Mouse (Mus musculus) right cerebral cortex, postnatal 10 days (tissue): ENCODE measurements around the gene Vrk1.

ENCODE experiments used
- DNase-seq, 2 experiments: peaks; one replicate each; pipeline ENCODE4 v3.0.0; 2021; ENCODE audit warnings: low spot score in 2 of 2

The Vrk1 gene

GRCm38 (mm10) chr12:105997028-105997786, 12.8 kb upstream of the Vrk1 start:
- no peak for DNase-seq

- no peak for DNase-seq
Observed at GRCm38 (mm10) chr12:106001775-106002174, 8.3 kb upstream of the Vrk1 start.

DNA sequence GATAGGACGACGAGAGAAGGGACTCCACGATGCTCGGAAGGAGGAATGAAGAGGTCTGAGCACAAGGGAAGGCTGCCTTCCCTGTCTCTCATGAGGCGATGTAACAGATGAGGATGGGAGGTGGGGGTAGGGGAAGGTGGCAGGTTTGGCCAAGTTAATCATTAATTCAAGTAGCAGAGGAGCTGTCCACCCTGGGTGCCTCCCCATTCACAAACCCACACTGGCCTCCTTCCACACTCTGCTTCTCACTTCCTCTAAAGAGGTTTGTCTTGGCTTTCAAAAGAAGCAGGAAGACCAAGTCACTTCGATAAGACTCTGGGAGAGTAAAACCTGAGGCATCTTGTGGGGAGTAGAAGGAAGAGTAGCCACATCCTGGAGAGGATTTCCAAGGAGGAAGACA, 5.3 kb upstream of the Vrk1 start:
- no peak for DNase-seq

GRCm38 (mm10) chr12:106006218-106006617, 3.8 kb upstream of the Vrk1 start:
- no peak for DNase-seq

DNA sequence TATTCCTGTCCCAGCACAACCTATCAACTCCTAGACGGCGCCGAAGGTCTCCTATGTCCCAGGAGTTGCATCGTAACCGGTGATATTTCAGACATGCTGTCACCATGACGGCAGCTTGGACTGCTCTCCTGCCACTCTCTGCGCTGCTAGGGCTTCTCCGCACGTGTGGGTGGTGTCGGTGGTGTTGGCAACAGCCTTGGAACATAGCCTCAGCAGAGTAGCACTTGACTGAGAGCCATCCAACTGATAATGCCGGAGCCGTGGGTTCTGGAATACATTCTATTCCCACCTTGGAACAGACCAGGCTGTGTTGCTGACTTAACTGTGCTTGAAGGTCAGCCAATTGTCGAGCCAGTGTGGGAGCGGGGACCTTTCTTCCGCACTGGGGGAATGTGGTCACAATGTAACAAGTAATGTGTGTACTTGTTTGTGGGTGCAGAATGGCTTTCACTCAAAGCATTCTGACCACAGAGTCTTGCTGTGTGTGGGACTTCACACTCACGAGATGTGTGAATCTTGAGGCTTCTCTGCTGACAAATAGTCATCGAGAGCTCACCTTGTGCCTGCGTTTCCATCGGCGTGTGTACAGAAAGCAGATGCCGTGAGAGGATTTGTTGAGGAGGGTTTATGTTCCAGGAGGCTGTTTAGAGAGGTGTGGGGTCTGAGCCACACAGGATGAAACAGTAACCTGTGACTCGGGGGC, 1.5 kb upstream of the Vrk1 start:
- DNase-seq: peak; percentile 77 to 88

DNA sequence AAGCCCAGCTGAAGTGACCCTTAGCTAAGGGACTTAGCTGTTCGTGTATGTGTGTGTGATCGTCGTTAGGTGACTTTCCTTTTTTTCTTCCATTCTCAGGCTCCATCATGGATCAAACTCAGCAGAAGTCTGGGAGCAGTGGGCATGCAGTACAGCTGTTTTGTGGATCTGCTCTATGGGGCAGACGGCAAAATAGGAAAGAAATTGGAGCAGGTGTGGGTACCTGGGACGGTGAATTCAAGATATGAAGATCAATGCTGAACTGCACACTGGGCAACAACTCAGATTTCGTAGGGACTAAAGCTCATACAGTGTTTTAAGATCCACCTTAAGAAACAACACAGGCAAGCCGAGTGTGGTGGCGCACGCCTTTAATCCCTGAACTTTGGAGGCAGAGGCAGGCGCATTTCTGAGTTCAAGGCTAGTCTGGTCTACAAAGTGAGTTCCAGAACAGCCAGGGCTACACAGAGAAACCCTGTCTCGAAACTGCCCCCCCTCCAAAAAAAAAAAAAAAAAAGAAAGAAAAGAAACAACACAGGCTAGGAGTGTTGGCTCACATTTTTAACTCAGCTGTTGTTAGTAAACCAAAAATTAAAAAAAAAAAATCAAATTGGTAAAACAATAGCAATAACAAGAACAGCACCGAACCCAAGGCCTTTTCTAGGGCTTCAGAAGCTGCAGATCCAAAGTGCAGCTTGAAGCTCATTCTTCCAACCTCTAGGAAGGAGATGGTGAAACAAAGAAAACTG, 732 bp upstream of the Vrk1 start:
- no peak for DNase-seq

GRCm38 (mm10) chr12:106012161-106012560, 2.1 kb downstream of the Vrk1 start:
- DNase-seq: peak in 1 of 2 experiments; percentile 23

- DNase-seq: no peak
Observed at GRCm38 (mm10) chr12:106016265-106017012, 6.4 kb downstream of the Vrk1 start.

DNA sequence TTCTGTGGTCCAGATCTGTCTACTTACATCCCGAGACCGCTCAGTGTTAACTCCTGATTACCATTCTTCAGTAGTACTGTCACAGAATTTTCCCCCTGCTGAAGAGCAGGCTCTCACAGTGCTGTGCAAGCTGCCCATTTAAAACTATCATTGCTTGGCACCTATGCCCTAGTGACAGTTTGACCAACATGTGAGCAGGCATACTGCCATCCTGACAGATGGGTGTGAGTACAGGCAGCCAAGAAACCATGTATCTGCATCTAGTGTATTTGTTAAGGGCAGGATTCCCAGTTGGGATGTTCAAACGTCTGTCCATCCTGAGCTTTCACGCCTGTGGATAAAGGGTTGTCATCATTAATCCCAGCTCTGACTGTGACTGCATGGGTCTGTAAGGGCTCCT, 10.0 kb downstream of the Vrk1 start:
- peak; percentile 59 to 70 for DNase-seq

- no peak for DNase-seq
Observed at GRCm38 (mm10) chr12:106023652-106024051, 13.6 kb downstream of the Vrk1 start.

GRCm38 (mm10) chr12:106025416-106025815, 15.4 kb downstream of the Vrk1 start:
- DNase-seq: no peak

GRCm38 (mm10) chr12:106026385-106027134, 16.5 kb downstream of the Vrk1 start:
- DNase-seq: no peak

DNA sequence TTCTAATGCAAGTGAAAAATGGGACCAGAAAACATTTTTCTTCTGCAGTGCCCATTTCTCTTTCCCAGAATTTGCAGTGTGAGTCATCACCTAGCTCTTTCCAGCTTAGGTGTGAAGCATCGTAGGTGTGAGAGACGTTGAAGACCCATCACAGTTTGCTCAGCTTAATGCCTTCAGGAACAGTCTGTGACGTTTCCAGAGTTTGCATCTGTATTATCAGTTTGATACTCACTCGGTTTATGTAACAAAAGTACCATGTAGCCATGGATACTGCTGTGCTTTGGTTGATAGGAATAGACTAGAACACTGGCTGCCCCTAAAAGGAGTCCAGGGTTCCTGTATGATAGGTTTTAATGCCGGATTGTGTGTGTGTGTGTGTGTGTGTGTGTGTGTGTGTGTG, 17.3 kb downstream of the Vrk1 start:
- no peak for DNase-seq

DNA sequence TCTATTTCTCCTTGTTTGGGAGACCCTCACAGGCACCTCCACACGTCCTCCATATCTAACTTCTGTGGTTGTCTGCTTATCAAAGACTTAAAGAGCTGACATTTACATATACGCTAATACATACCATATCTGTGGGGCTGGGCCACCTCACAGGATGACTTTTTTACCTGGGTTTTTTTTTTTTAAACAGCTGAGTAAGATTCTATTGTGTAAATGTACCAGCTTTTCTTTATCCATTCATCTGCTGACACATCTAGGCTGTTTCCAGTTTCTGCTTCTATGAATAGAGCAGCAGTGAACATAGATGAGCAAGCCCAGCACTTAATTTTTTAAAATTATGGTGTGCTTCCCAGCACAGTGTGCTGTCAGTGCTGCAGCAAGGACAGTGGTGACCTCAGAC, 19.6 kb downstream of the Vrk1 start:
- DNase-seq: no peak

- DNase-seq: no peak
Observed at GRCm38 (mm10) chr12:106030146-106030745, 20.2 kb downstream of the Vrk1 start.

- no peak for DNase-seq
Observed at GRCm38 (mm10) chr12:106030796-106031195, 20.8 kb downstream of the Vrk1 start.

DNA sequence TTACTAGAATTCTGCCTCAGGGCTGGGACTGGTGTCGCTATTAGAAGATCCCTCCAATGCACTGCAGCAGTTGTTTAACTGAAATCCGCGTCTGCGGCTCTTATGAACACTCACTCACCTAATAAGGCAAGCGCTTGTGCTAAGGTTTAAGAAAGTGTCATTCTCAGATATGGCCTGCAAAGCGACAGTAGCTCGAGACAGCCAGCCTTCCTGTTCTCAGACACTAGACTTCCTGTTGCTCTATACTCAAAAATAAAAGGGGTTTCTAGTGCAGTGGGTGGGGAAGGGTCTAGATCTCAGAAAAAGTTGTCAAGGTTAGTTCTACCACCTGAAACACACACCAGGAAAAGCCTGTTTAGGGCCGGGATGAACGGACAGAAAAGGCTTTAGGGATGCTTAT, 21.9 kb downstream of the Vrk1 start:
- DNase-seq: no peak

DNA sequence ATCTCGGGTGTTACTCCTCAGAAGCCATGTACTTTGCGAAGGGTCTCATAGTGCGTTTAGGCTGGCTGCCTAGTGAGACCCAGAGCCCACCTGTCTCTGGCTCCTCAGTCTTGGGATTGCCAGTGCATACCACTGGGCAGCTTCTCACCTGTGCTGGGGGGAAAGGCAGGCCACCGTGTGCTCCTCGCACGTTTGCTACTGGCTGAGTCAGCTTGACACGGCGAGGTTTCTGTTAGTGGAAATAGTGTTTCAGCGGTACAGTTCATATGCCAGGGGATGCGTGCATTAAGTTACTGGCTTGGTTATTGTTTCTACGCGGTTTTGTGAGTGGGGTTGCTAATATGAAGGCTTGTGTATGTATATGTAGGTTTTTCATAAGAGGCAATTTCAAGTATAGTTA, 22.3 kb downstream of the Vrk1 start:
- DNase-seq: no peak

- no peak for DNase-seq
Observed at GRCm38 (mm10) chr12:106034267-106034666, 24.2 kb downstream of the Vrk1 start.

- DNase-seq: no peak
Observed at GRCm38 (mm10) chr12:106034761-106035160, 24.7 kb downstream of the Vrk1 start.

GRCm38 (mm10) chr12:106040259-106040658, 30.2 kb downstream of the Vrk1 start:
- no peak for DNase-seq
